Mouse (Mus musculus) forebrain, embryonic 11.5 days (tissue): Measurements from ENCODE around the gene Anxa4. TPM values are rescaled to one million over a fixed set of nuclear protein-coding genes. Genes with fewer than 3 reads are reported as not detected.

Source experiments
- ATAC-seq: fragments of 200-750 bp; cut with Nextera tagmentation; replicated peaks from 2 replicates; pipeline ENCODE4 v1.8.0; 2017; ENCODE audit warnings: moderate TSS enrichment; ENCODE audit not compliant: low FRiP score
- DNase-seq: peaks from one replicate; pipeline ENCODE4 v3.0.0-alpha.2; 2017; ENCODE audit warnings: low spot score
- H3K27ac ChIP-seq: fragments of 300-500 bp; sonication (generic); 2 replicates; pipeline ENCODE4 v1.5.1; 2014; ENCODE audit warnings: low read depth, low read length
- H3K27me3 ChIP-seq: fragments of 300-500 bp; sonication (generic); 2 replicates; pipeline ENCODE4 v1.6.1; 2014; ENCODE audit warnings: mild to moderate bottlenecking, low read length, mixed read lengths; ENCODE audit not compliant: control insufficient read depth, insufficient read depth
- H3K36me3 ChIP-seq: fragments of 300-500 bp; sonication (generic); 2 replicates; pipeline ENCODE4 v1.6.1; 2014; ENCODE audit warnings: mild to moderate bottlenecking, low read length, moderate library complexity, mixed read lengths; ENCODE audit not compliant: control insufficient read depth, insufficient read depth
- H3K4me1 ChIP-seq: fragments of 300-500 bp; sonication (generic); replicated peaks from 2 replicates; pipeline ENCODE4 v1.6.1; 2014; ENCODE audit warnings: low read length, mixed read lengths; ENCODE audit not compliant: control insufficient read depth, insufficient read depth
- H3K4me2 ChIP-seq: fragments of 300-500 bp; sonication (generic); 2 replicates; pipeline ENCODE4 v1.6.1; 2014; ENCODE audit warnings: low read depth, mild to moderate bottlenecking, low read length, moderate library complexity, mixed read lengths; ENCODE audit not compliant: severe bottlenecking
- H3K4me3 ChIP-seq: fragments of 300-500 bp; sonication (generic); 2 replicates; pipeline ENCODE4 v1.5.1; 2014; ENCODE audit warnings: low read depth, low read length
- H3K9ac ChIP-seq: fragments of 300-500 bp; sonication (generic); 2 replicates; pipeline ENCODE4 v1.6.1; 2014; ENCODE audit warnings: low read length
- H3K9me3 ChIP-seq: fragments of 300-500 bp; sonication (generic); 2 replicates; pipeline ENCODE4 v1.6.1; 2016; ENCODE audit warnings: low read length, mixed read lengths; ENCODE audit not compliant: control insufficient read depth
- WGBS: fragments of 180-500 bp; shearing (Covaris S2); extraction: QIAGEN DNeasy Blood & Tissue Kit; methylation state at CpG from one replicate; pipeline ENCODE4 v1.1.7; 2014; 5-methylcytosine and 5-hydroxymethylcytosine counted together
- polyA plus RNA-seq: library from polyadenylated mRNA; unstranded; fragments of >200 nt; fragmentation: Nextera tagmentation; extraction: Ambion mirVana; gene quantifications from 2 replicates; pipeline ENCODE4 v1.2.1, GENCODE M21; 2014

The Anxa4 gene
- polyA plus RNA-seq, 1 experiment from 2014 or later = 5.7 TPM

DNA sequence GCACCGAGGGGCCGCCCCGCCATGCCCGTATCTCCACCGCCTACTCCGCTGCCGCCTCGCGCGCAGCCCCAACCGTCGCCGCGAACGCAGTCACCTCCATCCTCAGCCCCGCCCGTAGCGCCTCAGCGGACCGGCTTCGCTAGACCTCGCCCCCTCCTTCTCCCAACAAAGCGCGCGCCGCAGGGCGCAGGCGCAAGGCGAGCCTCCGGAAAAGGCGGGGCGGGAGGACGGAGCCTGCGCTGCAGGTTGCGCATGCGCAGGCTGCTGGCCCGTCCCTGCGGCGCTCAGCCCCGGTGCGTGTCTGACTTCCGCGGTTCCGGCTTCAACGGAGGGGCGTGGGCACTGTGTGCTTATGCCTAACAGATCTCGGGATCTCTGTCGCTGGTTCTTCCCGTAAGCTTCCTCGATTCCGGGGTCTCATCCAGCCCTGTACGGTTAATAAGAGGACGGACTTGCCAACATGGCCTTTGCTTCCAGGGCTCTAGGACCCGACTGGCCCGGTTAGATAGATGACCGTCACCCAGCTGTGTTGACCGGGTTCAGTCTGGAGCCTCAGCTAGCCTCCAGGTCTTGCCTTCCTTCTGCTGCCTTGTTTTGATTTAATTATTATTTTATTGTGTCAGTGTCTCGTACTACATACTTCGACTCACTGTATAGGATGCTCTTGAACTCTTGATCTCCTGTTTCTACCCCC is 60.1 kb downstream of the Anxa4 start, which contains the start of gene Gmcl1:
Gene Gmcl1, minus strand, starts transcription at position 201 of the 694 bp plus-strand sequence.
- peak within 1 kb of the TSS; percentile 77 for H3K27ac ChIP-seq
- ATAC-seq = peak; percentile 95
- H3K9ac ChIP-seq = peak within 1 kb of the TSS; percentile 90
- no peaks in the 10 kb centered on the region for H3K27me3 ChIP-seq
- peak within 1 kb of the TSS; percentile 94 for H3K4me3 ChIP-seq
- peak within 1 kb of the TSS; percentile 88 for H3K4me2 ChIP-seq
- H3K4me1 ChIP-seq = no peaks in the 10 kb centered on the region; the same call in 1 of the 2 replicates
- DNase-seq = peak; percentile 97
- H3K36me3 ChIP-seq = no peaks in the 10 kb centered on the region
- under 1% methylated on average over 58 of the region's 59 CpGs for WGBS
- no peaks in the 10 kb centered on the region for H3K9me3 ChIP-seq

DNA sequence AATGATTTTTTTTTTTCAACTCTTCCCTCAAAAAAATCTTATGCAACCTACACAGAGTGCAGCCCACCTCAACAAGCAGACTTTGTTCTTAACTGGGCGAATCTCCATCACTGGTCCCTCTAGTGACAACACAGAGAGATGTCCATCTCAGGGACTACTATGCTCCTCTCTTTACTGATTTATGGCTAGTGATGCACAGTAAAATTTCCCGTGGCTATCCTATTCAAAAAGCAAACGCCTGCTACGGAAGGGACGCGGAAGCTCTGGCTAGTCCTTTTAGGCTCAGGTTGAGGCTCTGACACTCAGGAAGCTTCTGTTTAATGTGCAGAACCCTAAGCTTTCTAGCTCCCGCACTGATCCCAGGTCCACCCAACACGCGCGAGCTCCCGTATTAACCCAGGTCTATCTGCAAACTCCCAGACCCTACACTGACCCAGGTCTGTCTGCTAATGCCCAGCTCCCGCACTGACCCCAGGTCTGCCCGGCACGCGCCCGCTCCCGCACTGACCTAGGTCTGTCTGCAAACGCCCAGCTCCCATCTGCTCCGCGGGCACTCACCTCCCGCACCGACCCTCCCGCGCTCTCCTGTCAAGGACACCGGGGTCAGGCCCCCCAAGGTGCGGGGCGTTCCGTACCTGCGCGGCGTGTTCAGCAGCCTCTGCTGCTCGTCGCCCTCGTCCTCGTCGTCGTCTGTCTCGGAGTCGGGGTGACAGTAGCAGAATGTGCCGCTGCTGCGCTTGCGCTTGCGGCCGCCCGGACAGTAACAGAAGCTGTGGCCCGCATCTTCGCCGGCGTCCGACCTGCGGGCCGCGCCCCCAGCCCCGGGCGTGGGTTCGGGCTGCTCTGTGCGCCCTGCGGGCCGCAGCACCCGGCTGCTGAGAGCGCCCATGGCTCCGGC is 60.9 kb downstream of the Anxa4 start:
- peak; percentile 57 for ATAC-seq
- under 1% methylated on average over 62 of the region's 62 CpGs for WGBS
- DNase-seq = no peak

GRCm38 (mm10) chr6:86728711-86729110 is 64.7 kb downstream of the Anxa4 start:
- no peak overlapping the region for H3K4me3 ChIP-seq
- H3K4me2 ChIP-seq = no peak overlapping the region
- no peaks in the 10 kb centered on the region for H3K9me3 ChIP-seq
- no peak overlapping the region for H3K27ac ChIP-seq
- ATAC-seq = no peak
- DNase-seq = no peak
- no peaks in the 10 kb centered on the region for H3K27me3 ChIP-seq
- 0 out of 2 replicates have a peak, but pooled peaks cover 3% of the 10 kb centered on the region for H3K36me3 ChIP-seq
- H3K9ac ChIP-seq = no peak overlapping the region
- 89% methylated on average over 5 of the region's 5 CpGs for WGBS
- H3K4me1 ChIP-seq = no peaks in the 10 kb centered on the region; the same call in 1 of the 2 replicates

More for the DNA sequence above, 60.9 kb downstream of the Anxa4 start:
- H3K4me2 ChIP-seq = peak overlapping the region; percentile 88
- peak overlapping the region; percentile 90 for H3K9ac ChIP-seq
- H3K9me3 ChIP-seq = no peaks in the 10 kb centered on the region
- H3K4me1 ChIP-seq = no peaks in the 10 kb centered on the region; the same call in 1 of the 2 replicates
- H3K36me3 ChIP-seq = 0 out of 2 replicates have a peak, but pooled peaks cover under 1% of the 10 kb centered on the region
- peak overlapping the region; percentile 77 for H3K27ac ChIP-seq
- no peaks in the 10 kb centered on the region for H3K27me3 ChIP-seq
- peak overlapping the region; percentile 94 for H3K4me3 ChIP-seq

- 80% methylated on average over 3 of the region's 3 CpGs for whole genome bisulfite sequencing
- Histone ChIP-seq H3K36me3 (no peaks in the 10 kb centered on the region; the same call in 1 of the 2 replicates), H3K9me3 (no peaks in the 10 kb centered on the region), H3K9ac (no peak overlapping the region), H3K4me3 (no peak overlapping the region), H3K4me1 (no peaks in the 10 kb centered on the region), H3K27ac (no peak overlapping the region), H3K27me3 (no peaks in the 10 kb centered on the region), H3K4me2 (no peak overlapping the region)
- DNase-seq = no peak
- no peak for ATAC-seq
These were observed 71.4 kb downstream of the Anxa4 start for GRCm38 (mm10) chr6:86721977-86722376.

- H3K27ac ChIP-seq = no peak overlapping the region
- H3K4me3 ChIP-seq = no peak overlapping the region
- H3K27me3 ChIP-seq = no peaks in the 10 kb centered on the region
- no peak overlapping the region for H3K4me2 ChIP-seq
- peaks cover 2% of the 10 kb centered on the region; the same call in 1 of the 2 replicates for H3K36me3 ChIP-seq
- 85% methylated on average over 4 of the region's 4 CpGs for WGBS
- ATAC-seq (no peak), DNase-seq (no peak)
- H3K9me3 ChIP-seq = no peaks in the 10 kb centered on the region
- H3K4me1 ChIP-seq = no peaks in the 10 kb centered on the region
- H3K9ac ChIP-seq = no peak overlapping the region
These were observed 85.2 kb downstream of the Anxa4 start for GRCm38 (mm10) chr6:86708072-86708774.

- H3K36me3 ChIP-seq = peaks cover 6% of the 10 kb centered on the region; the same call in 1 of the 2 replicates
These were observed 90.8 kb downstream of the Anxa4 start for GRCm38 (mm10) chr6:86702577-86702976.

DNA sequence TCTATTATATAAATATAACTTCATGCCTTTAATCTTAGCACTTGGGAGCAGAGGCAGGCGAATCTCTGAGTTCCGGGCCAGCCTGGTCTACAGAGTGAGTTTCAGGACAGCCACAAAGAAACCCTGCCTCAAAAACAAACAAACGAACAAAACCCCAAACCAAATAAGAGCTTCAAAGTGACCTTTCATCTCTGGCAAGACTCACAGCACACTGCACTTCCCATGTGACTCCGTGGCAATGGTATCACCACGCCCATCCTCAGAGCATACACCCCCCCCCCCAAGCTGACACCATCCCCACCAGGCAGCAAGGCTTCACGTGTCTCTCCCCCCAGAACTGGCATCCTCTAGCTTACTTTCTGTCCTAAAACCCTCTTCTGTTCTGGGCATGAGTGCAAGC is 95.5 kb downstream of the Anxa4 start:
- no peak overlapping the region for H3K4me2 ChIP-seq
- H3K27ac ChIP-seq = no peak overlapping the region
- no peak for ATAC-seq

More at GRCm38 (mm10) chr6:86702577-86702976, 90.8 kb downstream of the Anxa4 start:
- Histone ChIP-seq H3K9ac (no peak overlapping the region), H3K4me1 (no peaks in the 10 kb centered on the region), H3K27ac (no peak overlapping the region), H3K4me2 (no peak overlapping the region), H3K9me3 (no peaks in the 10 kb centered on the region), H3K4me3 (no peak overlapping the region), H3K27me3 (no peaks in the 10 kb centered on the region)
- ATAC-seq = no peak
- 89% methylated on average over 9 of the region's 9 CpGs for WGBS
- peak; percentile 13 for DNase-seq

DNA sequence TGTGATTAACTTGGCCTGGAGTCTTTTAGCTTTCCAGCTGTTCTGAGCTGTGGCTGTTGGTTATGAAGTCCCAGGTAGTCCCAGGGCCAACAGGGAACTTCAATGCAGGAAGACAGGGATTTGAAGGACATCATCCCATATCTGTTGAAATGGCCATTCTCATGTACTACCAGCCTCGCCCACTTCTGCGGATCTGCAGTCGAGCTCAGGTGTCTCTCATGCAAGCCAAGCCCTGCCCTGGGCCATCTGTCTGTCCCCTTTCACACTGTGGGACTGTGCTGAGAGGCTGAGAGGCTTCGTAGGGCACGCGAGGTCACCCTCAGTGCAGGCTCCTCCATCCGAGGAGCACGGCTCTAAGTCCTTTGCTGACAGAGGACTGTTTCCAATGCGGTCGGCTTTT is 97.2 kb downstream of the Anxa4 start:
- Histone ChIP-seq H3K9ac (no peak overlapping the region), H3K9me3 (no peaks in the 10 kb centered on the region), H3K4me2 (no peak overlapping the region), H3K4me3 (no peak overlapping the region), H3K36me3 (peaks cover 4% of the 10 kb centered on the region; the same call in 1 of the 2 replicates), H3K27me3 (no peaks in the 10 kb centered on the region), H3K27ac (no peak overlapping the region), H3K4me1 (no peaks in the 10 kb centered on the region)
- ATAC-seq (no peak), DNase-seq (peak; percentile 35)
- 89% methylated on average over 10 of the region's 10 CpGs for WGBS

More for the DNA sequence above, 95.5 kb downstream of the Anxa4 start:
- Histone ChIP-seq H3K9ac (no peak overlapping the region), H3K4me3 (no peak overlapping the region), H3K4me1 (no peaks in the 10 kb centered on the region), H3K27me3 (no peaks in the 10 kb centered on the region), H3K36me3 (peaks cover 4% of the 10 kb centered on the region; the same call in 1 of the 2 replicates), H3K9me3 (no peaks in the 10 kb centered on the region)
- peak; percentile 35 for DNase-seq
- WGBS = 89% methylated on average over 6 of the region's 6 CpGs
